Mouse (Mus musculus): Measurements from ENCODE around the gene Tmem203. TPM values are rescaled to one million over a fixed set of nuclear protein-coding genes. Genes with fewer than 3 reads are reported as not detected.

Gene Tmem203
- polyA plus RNA-seq, 1 experiment from 2014 or later, result 39.7 TPM

DNA sequence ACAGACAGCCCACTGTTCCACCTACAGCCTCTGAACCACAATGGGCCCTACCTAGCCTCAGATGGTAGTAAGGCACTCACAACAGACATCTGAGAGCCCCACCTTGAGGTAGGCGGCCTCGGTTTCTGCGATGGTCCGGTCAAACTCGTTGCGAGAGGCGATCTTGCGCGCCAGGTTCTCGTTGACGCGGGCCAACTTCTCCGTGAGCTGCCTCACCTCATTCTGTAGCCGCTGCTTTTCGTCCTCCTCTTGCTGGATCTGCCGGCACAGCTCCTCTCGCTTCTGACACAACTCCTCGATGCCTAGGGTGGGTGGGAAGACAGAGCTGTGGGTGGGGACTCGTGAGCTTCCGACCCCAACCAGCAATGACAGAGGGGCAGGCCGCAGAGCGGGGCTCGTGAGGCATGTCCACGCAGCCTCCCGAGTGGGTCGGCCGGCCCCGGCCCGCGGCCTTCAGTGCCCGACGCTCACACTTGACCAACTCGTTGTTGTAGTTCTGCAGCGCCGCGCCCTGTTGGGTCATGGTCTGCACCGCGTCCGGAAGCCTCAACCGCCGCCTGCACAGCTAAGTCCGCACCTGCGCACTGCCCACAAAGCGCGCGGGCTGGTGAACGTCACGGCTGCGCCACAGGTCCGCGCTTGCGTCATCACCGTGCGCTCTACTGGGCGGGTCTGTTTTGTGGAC lies 16.7 kb downstream of the Tmem203 start, which contains the start of the genes Ssna1 and Anapc2:
TSS of gene Ssna1 (minus strand) at position 612 of the 685 bp plus-strand sequence.
TSS of gene Anapc2 (plus strand) at position 652 of the 685 bp plus-strand sequence.
- peak within 1 kb of the TSS; percentile 87 for H3K9ac ChIP-seq (ENCODE audit: low read length)
- ATAC-seq (ENCODE audit: low FRiP score, low TSS enrichment), result peak; percentile 95
- DNase-seq (ENCODE audit: low spot score), result peak; percentile 99
- under 1% methylated on average over 55 of the region's 55 CpGs for WGBS
- no peaks in the 10 kb centered on the region for H3K9me3 ChIP-seq (ENCODE audit: control insufficient read depth, low read length)
- peak within 1 kb of the TSS; percentile 93 for H3K27ac ChIP-seq (replicated peaks)
- H3K4me2 ChIP-seq (replicated peaks; ENCODE audit: low read depth), result peak within 1 kb of the TSS; percentile 95
- H3K27me3 ChIP-seq (ENCODE audit: control insufficient read depth, insufficient read depth, low read length), result no peaks in the 10 kb centered on the region
- peak within 1 kb of the TSS; percentile 74 for H3K4me3 ChIP-seq (ENCODE audit: low read depth, low read length)
- H3K36me3 ChIP-seq (ENCODE audit: control insufficient read depth, insufficient read depth, low read length), result peaks cover 14% of the 10 kb centered on the region
- TF ChIP-seq CTCF (IDR thresholded peaks at IDR 0.05; ENCODE audit: low read depth) (peak; percentile 68), EP300 (optimal IDR thresholded peaks at IDR 0.05) (no peak)
- peaks cover 9% of the 10 kb centered on the region for H3K4me1 ChIP-seq (replicated peaks; ENCODE audit: control insufficient read depth, insufficient read depth)

DNA sequence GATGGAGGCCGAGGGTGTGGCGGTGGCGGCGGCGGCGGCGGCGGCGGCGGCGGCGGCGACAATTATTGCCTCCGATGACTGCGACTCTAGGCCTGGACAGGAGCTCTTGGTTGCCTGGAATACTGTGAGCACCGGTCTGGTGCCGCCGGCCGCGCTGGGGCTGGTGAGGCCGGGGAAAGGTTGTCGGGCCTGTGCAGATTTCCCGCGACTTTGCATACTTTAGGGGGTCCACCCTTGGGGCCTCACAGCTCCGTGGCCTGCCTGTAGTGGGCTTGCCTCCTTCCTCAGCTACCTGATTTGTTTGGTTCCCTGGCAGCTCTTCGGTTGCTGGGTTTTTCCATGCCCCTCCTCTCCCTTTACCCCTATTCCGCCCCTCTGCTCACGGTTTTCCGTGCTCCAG lies 17.3 kb downstream of the Tmem203 start:
- peaks cover 18% of the 10 kb centered on the region for H3K36me3 ChIP-seq (ENCODE audit: control insufficient read depth, insufficient read depth, low read length)
- DNase-seq (ENCODE audit: low spot score), result no peak
- WGBS, result under 1% methylated on average over 29 of the region's 29 CpGs

DNA sequence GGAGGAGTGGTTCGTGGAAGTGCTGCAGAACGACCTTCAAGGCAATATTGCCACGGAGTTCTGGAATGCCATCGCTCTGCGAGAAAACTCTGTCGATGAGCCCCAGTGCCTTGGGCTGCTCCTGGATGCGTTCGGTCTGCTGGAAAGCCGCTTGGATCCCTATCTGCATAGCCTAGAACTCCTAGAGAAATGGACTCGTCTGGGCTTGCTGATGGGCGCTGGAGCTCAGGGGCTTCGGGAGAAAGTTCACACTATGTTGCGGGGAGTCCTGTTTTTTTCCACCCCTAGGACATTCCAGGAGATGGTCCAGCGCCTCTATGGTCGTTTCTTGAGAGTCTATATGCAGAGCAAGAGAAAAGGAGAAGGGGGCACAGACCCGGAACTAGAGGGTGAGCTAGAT lies 17.8 kb downstream of the Tmem203 start:
- no peak for DNase-seq (ENCODE audit: low spot score)
- peaks cover 9% of the 10 kb centered on the region; the same call in 1 of the 2 replicates for H3K4me1 ChIP-seq (replicated peaks; ENCODE audit: control insufficient read depth, insufficient read depth)

More for the DNA sequence above, 17.3 kb downstream of the Tmem203 start:
- TF ChIP-seq CTCF (IDR thresholded peaks at IDR 0.05; ENCODE audit: low read depth) (no peak), EP300 (optimal IDR thresholded peaks at IDR 0.05) (no peak)
- Histone ChIP-seq H3K27me3 (ENCODE audit: control insufficient read depth, insufficient read depth, low read length) (no peaks in the 10 kb centered on the region), H3K9me3 (ENCODE audit: control insufficient read depth, low read length) (no peaks in the 10 kb centered on the region), H3K4me2 (replicated peaks; ENCODE audit: low read depth) (peak overlapping the region; percentile 95), H3K27ac (replicated peaks) (peak overlapping the region; percentile 84), H3K4me3 (ENCODE audit: low read depth, low read length) (peak overlapping the region; percentile 74), H3K4me1 (replicated peaks; ENCODE audit: control insufficient read depth, insufficient read depth) (peaks cover 9% of the 10 kb centered on the region), H3K9ac (ENCODE audit: low read length) (peak overlapping the region; percentile 87)
- peak; percentile 38 for ATAC-seq (ENCODE audit: low FRiP score, low TSS enrichment)

DNA sequence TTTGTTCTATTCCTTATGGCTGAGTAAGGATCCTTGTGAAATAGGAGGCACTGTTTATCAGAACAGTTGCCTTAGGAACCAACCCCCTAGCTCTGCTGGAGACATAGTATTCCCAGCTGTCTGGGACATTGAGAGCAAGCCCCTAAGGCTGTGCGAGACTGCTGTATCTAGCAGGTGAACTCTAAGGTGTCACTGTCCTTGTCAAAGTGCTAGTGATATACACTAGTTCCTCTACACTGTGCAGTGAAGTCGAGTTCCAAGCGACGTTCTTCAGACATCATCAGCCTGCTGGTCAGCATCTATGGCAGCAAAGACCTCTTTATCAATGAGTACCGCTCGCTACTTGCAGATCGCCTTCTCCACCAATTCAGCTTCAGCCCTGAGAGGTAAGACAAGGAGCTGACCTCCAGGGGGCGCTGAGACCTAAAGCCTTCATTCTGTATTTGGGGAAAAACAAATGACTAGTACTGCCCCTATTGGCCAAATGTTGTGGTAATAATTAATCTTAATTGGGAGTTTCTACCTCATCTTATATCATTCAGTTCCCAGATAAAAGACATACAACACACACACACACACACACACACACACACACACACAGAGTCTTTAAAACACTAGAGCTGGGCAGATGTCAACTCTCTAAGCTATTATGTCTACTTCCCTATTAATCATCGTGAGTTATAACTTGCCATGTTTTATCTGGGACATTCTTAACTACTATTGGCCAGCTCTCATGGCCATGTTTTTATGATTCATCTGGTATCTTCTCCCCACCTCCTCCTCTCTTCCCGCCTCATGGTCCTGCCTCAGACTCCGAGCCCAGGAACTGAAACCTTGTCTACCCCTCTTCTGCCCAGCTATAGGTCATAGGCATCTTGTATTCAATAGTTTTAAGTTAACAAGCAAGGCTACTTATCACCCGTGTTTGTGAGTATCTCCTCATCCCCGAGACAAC lies 24.0 kb downstream of the Tmem203 start:
- Histone ChIP-seq H3K27me3 (ENCODE audit: control insufficient read depth, insufficient read depth, low read length) (no peaks in the 10 kb centered on the region), H3K4me2 (replicated peaks; ENCODE audit: low read depth) (no peak overlapping the region), H3K4me1 (replicated peaks; ENCODE audit: control insufficient read depth, insufficient read depth) (no peaks in the 10 kb centered on the region), H3K27ac (replicated peaks) (no peak overlapping the region), H3K4me3 (ENCODE audit: low read depth, low read length) (no peak overlapping the region), H3K36me3 (ENCODE audit: control insufficient read depth, insufficient read depth, low read length) (peaks cover 51% of the 10 kb centered on the region), H3K9ac (ENCODE audit: low read length) (no peak overlapping the region), H3K9me3 (ENCODE audit: control insufficient read depth, low read length) (no peaks in the 10 kb centered on the region)
- peak; percentile 72 for ATAC-seq (ENCODE audit: low FRiP score, low TSS enrichment)
- DNase-seq (ENCODE audit: low spot score), result peak; percentile 93
- TF ChIP-seq EP300 (optimal IDR thresholded peaks at IDR 0.05), result no peak
- peak; percentile 96 for TF ChIP-seq CTCF (IDR thresholded peaks at IDR 0.05; ENCODE audit: low read depth)
- 61% methylated on average over 13 of the region's 13 CpGs for WGBS

More for the DNA sequence above, 17.8 kb downstream of the Tmem203 start:
- peak overlapping the region; percentile 95 for H3K4me2 ChIP-seq (replicated peaks; ENCODE audit: low read depth)
- no peaks in the 10 kb centered on the region for H3K27me3 ChIP-seq (ENCODE audit: control insufficient read depth, insufficient read depth, low read length)
- no peak for TF ChIP-seq CTCF (IDR thresholded peaks at IDR 0.05; ENCODE audit: low read depth)
- no peak for TF ChIP-seq EP300 (optimal IDR thresholded peaks at IDR 0.05)
- H3K9me3 ChIP-seq (ENCODE audit: control insufficient read depth, low read length), result no peaks in the 10 kb centered on the region
- WGBS, result 27% methylated on average over 16 of the region's 16 CpGs
- peak overlapping the region; percentile 87 for H3K9ac ChIP-seq (ENCODE audit: low read length)
- peak overlapping the region; percentile 84 for H3K27ac ChIP-seq (replicated peaks)
- peak overlapping the region; percentile 74 for H3K4me3 ChIP-seq (ENCODE audit: low read depth, low read length)
- no peak for ATAC-seq (ENCODE audit: low FRiP score, low TSS enrichment)
- H3K36me3 ChIP-seq (ENCODE audit: control insufficient read depth, insufficient read depth, low read length), result peaks cover 23% of the 10 kb centered on the region

DNA sequence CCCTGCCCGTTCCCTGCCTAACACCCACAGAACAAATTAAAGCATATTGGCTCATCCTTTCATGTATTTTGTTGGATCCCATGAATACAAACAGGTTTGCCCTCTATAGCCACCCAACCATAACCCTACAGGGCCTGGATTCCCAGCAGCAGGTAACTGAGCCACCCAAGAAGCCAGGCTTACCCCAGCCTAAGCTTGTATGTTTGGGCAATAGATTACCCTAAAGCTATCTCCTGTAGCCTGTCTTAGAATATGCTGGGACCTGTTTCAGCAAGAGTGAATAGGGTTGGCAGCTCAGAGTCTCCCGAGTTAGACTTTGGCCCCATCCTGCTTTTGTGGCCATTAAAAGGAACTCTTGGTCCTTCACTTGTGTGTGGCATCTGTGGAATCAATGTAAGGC lies 30.3 kb downstream of the Tmem203 start:
- no peak overlapping the region for H3K4me2 ChIP-seq (replicated peaks; ENCODE audit: low read depth)
- peaks cover 8% of the 10 kb centered on the region; the same call in 1 of the 2 replicates for H3K4me1 ChIP-seq (replicated peaks; ENCODE audit: control insufficient read depth, insufficient read depth)
- peaks cover 23% of the 10 kb centered on the region for H3K36me3 ChIP-seq (ENCODE audit: control insufficient read depth, insufficient read depth, low read length)
- ATAC-seq (ENCODE audit: low FRiP score, low TSS enrichment), result no peak
- H3K9ac ChIP-seq (ENCODE audit: low read length), result no peak overlapping the region
- H3K27me3 ChIP-seq (ENCODE audit: control insufficient read depth, insufficient read depth, low read length), result 0 out of 2 replicates have a peak, but pooled peaks cover 2% of the 10 kb centered on the region
- H3K9me3 ChIP-seq (ENCODE audit: control insufficient read depth, low read length), result no peaks in the 10 kb centered on the region
- no peak for TF ChIP-seq EP300 (optimal IDR thresholded peaks at IDR 0.05)
- TF ChIP-seq CTCF (IDR thresholded peaks at IDR 0.05; ENCODE audit: low read depth), result no peak
- no peak for DNase-seq (ENCODE audit: low spot score)
- no peak overlapping the region for H3K4me3 ChIP-seq (ENCODE audit: low read depth, low read length)
- 63% methylated on average over 2 of the region's 2 CpGs for WGBS
- peak overlapping the region; percentile 94 for H3K27ac ChIP-seq (replicated peaks)
